Mouse (Mus musculus) left cerebral cortex, adult 2 months (tissue): Measurements from ENCODE around the gene Josd1. TPM values are rescaled to one million over a fixed set of nuclear protein-coding genes. Genes with fewer than 3 reads are reported as not detected.

Source experiments
- DNase-seq, 2 experiments: peaks; one replicate each; pipeline ENCODE4 v3.0.0; 2021 to 2022; ENCODE audit warnings: low spot score in 2 of 2, mixed read lengths in 1 of 2; ENCODE audit errors: extremely low spot score in 1 of 2
- H3K27ac ChIP-seq: fragments of 200-600 bp; 2 replicates; pipeline ENCODE4 v1.8.1; 2022
- H3K4me3 ChIP-seq: fragments of 200-600 bp; 2 replicates; pipeline ENCODE4 v1.8.1; 2022
- CTCF ChIP-seq: fragments of 200-600 bp; IDR thresholded peaks from 2 replicates; pipeline ENCODE4 v1.8.1; 2022; ENCODE audit warnings: antibody characterized with exemption, mild to moderate bottlenecking, moderate library complexity
- intact Hi-C: fragments of 180-260 bp; cut with DNase I; formaldehyde crosslinking; loops from one replicate; pipeline ENCODE4 v1.15.1; 2025
- total RNA-seq, 2 experiments: library from RNA; stranded (reverse); gene quantifications; 2 replicates each; pipeline ENCODE4 v1.2.3; 2021

Josd1 gene
- total RNA-seq, 2 experiments from 2014 or later: 64.3 to 68.0 TPM

GRCm38 (mm10) chr15:79690426-79691022 lies 2.8 kb upstream of the Josd1 start, which contains the start of gene Gtpbp1:
Gene Gtpbp1, plus strand, starts transcription at chr15:79690845.
- Histone ChIP-seq H3K4me3 (peak within 1 kb of the TSS; percentile 97), H3K27ac (peak within 1 kb of the TSS; percentile 87)
- TF ChIP-seq CTCF: no peak
- intact Hi-C loops: no loop called here
- peak; percentile 93 to 97 for DNase-seq

- intact Hi-C loops: loop anchor here (5.0 kb wide), 1 partner anchor 322 kb away; the partner anchor contains the start of gene Pdgfb
- H3K4me3 ChIP-seq: peak overlapping the region; percentile 40
- no peak overlapping the region for H3K27ac ChIP-seq
- TF ChIP-seq CTCF: no peak
- DNase-seq: no peak
Observed at GRCm38 (mm10) chr15:79689662-79690425, 2.1 kb upstream of the Josd1 start.

GRCm38 (mm10) chr15:79688268-79688956 lies 693 bp upstream of the Josd1 start:
- H3K27ac ChIP-seq: peak overlapping the region; percentile 92
- intact Hi-C loops: loop anchor here (5.0 kb wide), 1 partner anchor 324 kb away; the partner anchor contains the start of gene Pdgfb
- peak overlapping the region; percentile 88 for H3K4me3 ChIP-seq
- no peak for TF ChIP-seq CTCF
- no peak for DNase-seq

- Histone ChIP-seq H3K4me3 (peak overlapping the region; percentile 88), H3K27ac (peak overlapping the region; percentile 92)
- no peak for TF ChIP-seq CTCF
- intact Hi-C loops: loop anchor here (2.0 to 5.0 kb wide), 2 partner anchors 28 to 325 kb away; partner anchors contain the start of genes Cby1, Fam227a and Pdgfb
- DNase-seq: peak in 1 of 2 experiments; percentile 37
Observed at GRCm38 (mm10) chr15:79687175-79687574, 544 bp downstream of the Josd1 start.

GRCm38 (mm10) chr15:79686046-79686869 lies 1.5 kb downstream of the Josd1 start:
- peak overlapping the region; percentile 88 for H3K4me3 ChIP-seq
- intact Hi-C loops: loop anchor here (2.0 to 5.0 kb wide), 2 partner anchors 27 to 326 kb away; partner anchors contain the start of genes Cby1, Fam227a and Pdgfb
- peak overlapping the region; percentile 92 for H3K27ac ChIP-seq
- no peak for DNase-seq
- TF ChIP-seq CTCF: no peak

- intact Hi-C loops: loop anchor here (5.0 kb wide), 1 partner anchor 327 kb away; the partner anchor contains the start of gene Pdgfb
Observed at GRCm38 (mm10) chr15:79685141-79685641, 2.5 kb downstream of the Josd1 start.

GRCm38 (mm10) chr15:79684616-79685015 lies 3.1 kb downstream of the Josd1 start:
- H3K4me3 ChIP-seq: peak overlapping the region; percentile 88
- intact Hi-C loops: loop anchor here (5.0 kb wide), 1 partner anchor 328 kb away; the partner anchor contains the start of gene Pdgfb
- no peak for TF ChIP-seq CTCF
- no peak for DNase-seq
- no peak overlapping the region; the same call in 1 of the 2 replicates for H3K27ac ChIP-seq

More at GRCm38 (mm10) chr15:79685141-79685641, 2.5 kb downstream of the Josd1 start:
- Histone ChIP-seq H3K27ac (no peak overlapping the region), H3K4me3 (peak overlapping the region; percentile 88)
- no peak for DNase-seq
- TF ChIP-seq CTCF: no peak

GRCm38 (mm10) chr15:79683707-79684465 lies 3.8 kb downstream of the Josd1 start:
- no peak overlapping the region; the same call in 1 of the 2 replicates for H3K27ac ChIP-seq
- no peak for DNase-seq
- intact Hi-C loops: no loop called here
- H3K4me3 ChIP-seq: peak overlapping the region; percentile 88
- TF ChIP-seq CTCF: no peak

GRCm38 (mm10) chr15:79683146-79683545 lies 4.6 kb downstream of the Josd1 start:
- DNase-seq: no peak
- H3K27ac ChIP-seq: no peak overlapping the region
- peak overlapping the region; percentile 88; the same call in 1 of the 2 replicates for H3K4me3 ChIP-seq
- TF ChIP-seq CTCF: no peak
- intact Hi-C loops: no loop called here

GRCm38 (mm10) chr15:79681973-79682372 lies 5.7 kb downstream of the Josd1 start:
- no peak for TF ChIP-seq CTCF
- intact Hi-C loops: no loop called here
- no peak overlapping the region for H3K27ac ChIP-seq
- DNase-seq: no peak
- no peak overlapping the region for H3K4me3 ChIP-seq
